Mouse (Mus musculus) liver, embryonic 12.5 days (tissue): ENCODE measurements around the gene Tomm20l. TPM values are rescaled to one million over a fixed set of nuclear protein-coding genes. Genes with fewer than 3 reads are reported as not detected.
A peak's percentile ranks its signal among the peaks of the same experiment; 100 is the strongest.

Experiments used
- ATAC-seq: fragments of 200-750 bp; cut with Nextera tagmentation; 2 replicates; pipeline ENCODE4 v1.8.0; 2017; ENCODE audit warnings: moderate number of reproducible peaks, mild to moderate bottlenecking, moderate library complexity
- H3K27ac ChIP-seq: fragments of 300-500 bp; sonication (generic); 2 replicates; pipeline ENCODE4 v1.5.1; 2016; ENCODE audit warnings: mild to moderate bottlenecking
- H3K27me3 ChIP-seq: fragments of 300-500 bp; sonication (generic); replicated peaks from 2 replicates; pipeline ENCODE4 v1.6.1; 2016; ENCODE audit warnings: mild to moderate bottlenecking, moderate library complexity
- H3K36me3 ChIP-seq: fragments of 300-500 bp; sonication (generic); 2 replicates; pipeline ENCODE4 v1.6.1; 2016; ENCODE audit warnings: mild to moderate bottlenecking, moderate library complexity
- H3K4me1 ChIP-seq: fragments of 300-500 bp; sonication (generic); 2 replicates; pipeline ENCODE4 v1.6.1; 2016
- H3K4me2 ChIP-seq: fragments of 300-500 bp; sonication (generic); 2 replicates; pipeline ENCODE4 v1.6.1; 2016; ENCODE audit warnings: mild to moderate bottlenecking, moderate library complexity
- H3K4me3 ChIP-seq: fragments of 300-500 bp; sonication (generic); 2 replicates; pipeline ENCODE4 v1.5.1; 2016; ENCODE audit warnings: mild to moderate bottlenecking, moderate library complexity
- H3K9ac ChIP-seq: fragments of 300-500 bp; sonication (generic); 2 replicates; pipeline ENCODE4 v1.6.1; 2016; ENCODE audit warnings: mild to moderate bottlenecking, moderate library complexity
- H3K9me3 ChIP-seq: fragments of 300-500 bp; sonication (generic); replicated peaks from 2 replicates; pipeline ENCODE4 v1.6.1; 2016; ENCODE audit warnings: mild to moderate bottlenecking, moderate library complexity
- WGBS: fragments of 180-500 bp; shearing (Covaris S2); methylation state at CpG from one replicate; pipeline ENCODE4 v1.1.7; 2016; ENCODE audit not compliant: insufficient replicate concordance; 5-methylcytosine and 5-hydroxymethylcytosine counted together
- polyA plus RNA-seq: library from polyadenylated mRNA; unstranded; fragments of >200 nt; fragmentation: Nextera tagmentation; extraction: Ambion mirVana; gene quantifications from 2 replicates; pipeline ENCODE4 v1.2.1, GENCODE M21; 2016

The Tomm20l gene
- polyA plus RNA-seq, 1 experiment from 2014 or later = not detected

DNA sequence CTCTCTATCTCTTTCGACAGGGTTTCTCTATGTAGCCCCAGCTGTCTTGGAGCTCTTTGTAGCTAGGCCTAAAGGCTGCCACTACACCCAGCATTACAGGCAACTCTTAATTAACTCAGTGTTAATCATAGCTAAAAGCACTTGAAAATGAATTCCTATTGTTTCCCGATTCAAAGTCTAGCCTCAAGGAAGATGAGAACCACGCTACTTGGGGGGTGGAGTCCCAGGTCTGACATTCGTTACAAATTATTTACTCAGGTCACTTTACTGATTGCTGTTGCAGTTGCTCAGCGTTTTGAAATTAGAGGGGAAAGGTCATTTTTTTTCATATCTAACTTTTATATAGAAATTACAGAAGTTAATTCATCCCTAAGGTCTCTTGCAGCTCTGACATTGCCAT, 24.4 kb downstream of the Tomm20l start:
- Histone ChIP-seq H3K27ac (no peak overlapping the region), H3K27me3 (no peaks in the 10 kb centered on the region), H3K9me3 (no peaks in the 10 kb centered on the region), H3K9ac (peak overlapping the region; percentile 91), H3K4me1 (peaks cover 24% of the 10 kb centered on the region), H3K4me3 (peak overlapping the region; percentile 87), H3K4me2 (peak overlapping the region; percentile 97), H3K36me3 (peaks cover 49% of the 10 kb centered on the region)
- WGBS = 14% methylated on average over 5 of the region's 5 CpGs
- no peak for ATAC-seq

GRCm38 (mm10) chr12:71136130-71136973, 25.1 kb downstream of the Tomm20l start, which contains the start of the genes Timm9 and 2700049A03Rik:
Gene Timm9 (minus strand): TSS chr12:71136684.
Gene 2700049A03Rik (plus strand): TSS chr12:71136848.
- H3K4me3 ChIP-seq = peak within 1 kb of the TSS; percentile 87
- H3K9me3 ChIP-seq = no peaks in the 10 kb centered on the region
- H3K4me1 ChIP-seq = peaks cover 24% of the 10 kb centered on the region
- WGBS = under 1% methylated on average over 52 of the region's 52 CpGs
- H3K4me2 ChIP-seq = peak within 1 kb of the TSS; percentile 97
- H3K27ac ChIP-seq = peak within 1 kb of the TSS; percentile 84
- H3K9ac ChIP-seq = peak within 1 kb of the TSS; percentile 91
- ATAC-seq = peak; percentile 86
- H3K36me3 ChIP-seq = peaks cover 49% of the 10 kb centered on the region
- no peaks in the 10 kb centered on the region for H3K27me3 ChIP-seq

DNA sequence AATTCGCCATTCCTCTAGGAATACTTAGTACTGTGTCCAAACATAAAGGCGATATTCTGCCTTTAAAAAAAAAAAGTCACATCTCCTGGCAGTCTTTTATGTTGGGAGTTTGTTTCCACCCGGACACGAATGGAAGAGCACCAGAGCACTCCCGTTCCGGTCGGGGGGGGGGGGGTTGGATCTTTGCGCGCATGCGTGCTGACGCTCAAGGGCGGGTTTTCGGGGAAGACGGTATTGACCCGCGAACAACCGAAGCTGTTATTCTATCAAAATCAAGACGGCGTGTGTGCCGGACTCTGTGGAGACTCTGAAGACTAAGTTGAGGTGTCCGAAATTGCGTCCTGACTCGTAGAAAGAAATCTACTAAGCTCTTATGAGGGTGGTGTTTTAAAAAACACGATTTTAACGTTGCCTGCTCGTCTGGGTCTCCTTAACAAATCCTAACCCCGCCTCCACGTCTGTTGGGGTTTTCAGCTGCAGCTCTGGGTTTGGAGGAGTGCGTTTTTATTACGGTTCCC, 25.8 kb downstream of the Tomm20l start:
- peaks cover 49% of the 10 kb centered on the region for H3K36me3 ChIP-seq
- H3K4me1 ChIP-seq = peaks cover 24% of the 10 kb centered on the region
- peak overlapping the region; percentile 87 for H3K4me3 ChIP-seq
- H3K9ac ChIP-seq = peak overlapping the region; percentile 91
- no peaks in the 10 kb centered on the region for H3K9me3 ChIP-seq
- no peaks in the 10 kb centered on the region for H3K27me3 ChIP-seq
- H3K27ac ChIP-seq = peak overlapping the region; percentile 84
- WGBS = under 1% methylated on average over 30 of the region's 30 CpGs
- peak; percentile 77 for ATAC-seq
- H3K4me2 ChIP-seq = peak overlapping the region; percentile 97

DNA sequence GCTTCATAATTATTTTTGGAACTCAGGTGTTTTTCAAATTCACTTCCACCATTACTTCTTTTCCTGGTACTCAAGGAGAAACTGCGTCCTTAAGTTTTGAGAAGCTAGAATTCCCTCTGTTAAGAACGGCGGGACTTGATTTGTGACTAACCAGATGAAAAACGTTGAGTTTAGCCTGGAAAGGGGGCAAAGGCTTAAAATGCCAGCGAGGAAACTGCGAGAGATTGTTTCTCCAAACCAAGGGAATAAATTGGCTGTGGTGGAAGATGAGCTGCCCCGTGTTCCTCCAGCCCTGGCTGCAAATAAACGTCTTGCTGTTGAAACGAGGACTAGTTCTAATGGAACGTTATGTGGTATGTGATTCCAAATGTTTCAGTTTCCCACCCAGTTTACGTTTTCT, 26.5 kb downstream of the Tomm20l start:
- Histone ChIP-seq H3K4me1 (peaks cover 24% of the 10 kb centered on the region), H3K36me3 (peaks cover 49% of the 10 kb centered on the region), H3K27me3 (no peaks in the 10 kb centered on the region), H3K9me3 (no peaks in the 10 kb centered on the region), H3K4me2 (peak overlapping the region; percentile 97), H3K9ac (peak overlapping the region; percentile 91), H3K27ac (no peak overlapping the region; the same call in none of the 2 replicates), H3K4me3 (peak overlapping the region; percentile 87)
- WGBS = 3% methylated on average over 11 of the region's 11 CpGs
- ATAC-seq = no peak

DNA sequence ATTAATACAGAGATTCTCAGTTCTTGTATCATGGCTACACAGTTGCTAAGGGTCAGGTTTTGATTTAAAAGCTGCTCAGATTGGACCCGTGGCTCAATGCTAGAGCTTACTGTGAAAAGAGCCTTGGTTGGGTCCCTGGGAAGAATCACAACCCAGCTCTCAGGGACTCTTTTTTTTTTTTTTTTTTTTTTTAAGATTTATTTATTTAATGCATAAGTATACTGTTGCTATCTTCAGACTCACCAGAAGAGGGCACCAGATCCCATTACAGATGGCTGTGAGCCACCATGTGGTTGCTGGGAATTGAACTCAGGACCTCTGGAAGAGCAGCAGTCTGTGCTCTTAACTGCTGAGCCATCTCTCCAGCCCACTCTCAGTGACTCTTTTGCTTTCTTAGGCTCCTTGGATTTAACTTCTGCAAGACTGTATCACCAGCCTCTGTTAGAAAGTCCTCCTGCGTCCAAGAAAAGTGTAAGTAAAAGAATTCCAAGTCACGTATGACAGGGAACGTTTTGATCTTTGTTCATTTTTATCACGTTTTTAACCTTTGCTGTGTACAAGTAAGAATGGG, 28.1 kb downstream of the Tomm20l start:
- Histone ChIP-seq H3K27me3 (no peaks in the 10 kb centered on the region), H3K9me3 (no peaks in the 10 kb centered on the region), H3K4me1 (peaks cover 23% of the 10 kb centered on the region), H3K36me3 (peaks cover 49% of the 10 kb centered on the region), H3K27ac (no peak overlapping the region), H3K4me2 (peak overlapping the region; percentile 97), H3K4me3 (no peak overlapping the region), H3K9ac (no peak overlapping the region)
- ATAC-seq = no peak
- 69% methylated on average over 5 of the region's 5 CpGs for WGBS

GRCm38 (mm10) chr12:71141189-71141588, 30.0 kb downstream of the Tomm20l start:
- ATAC-seq = no peak
- H3K27me3 ChIP-seq = no peaks in the 10 kb centered on the region
- no peaks in the 10 kb centered on the region for H3K9me3 ChIP-seq
- H3K4me3 ChIP-seq = no peak overlapping the region
- no peak overlapping the region for H3K4me2 ChIP-seq
- peaks cover 14% of the 10 kb centered on the region for H3K4me1 ChIP-seq
- H3K36me3 ChIP-seq = peaks cover 64% of the 10 kb centered on the region
- no peak overlapping the region for H3K27ac ChIP-seq
- H3K9ac ChIP-seq = no peak overlapping the region

DNA sequence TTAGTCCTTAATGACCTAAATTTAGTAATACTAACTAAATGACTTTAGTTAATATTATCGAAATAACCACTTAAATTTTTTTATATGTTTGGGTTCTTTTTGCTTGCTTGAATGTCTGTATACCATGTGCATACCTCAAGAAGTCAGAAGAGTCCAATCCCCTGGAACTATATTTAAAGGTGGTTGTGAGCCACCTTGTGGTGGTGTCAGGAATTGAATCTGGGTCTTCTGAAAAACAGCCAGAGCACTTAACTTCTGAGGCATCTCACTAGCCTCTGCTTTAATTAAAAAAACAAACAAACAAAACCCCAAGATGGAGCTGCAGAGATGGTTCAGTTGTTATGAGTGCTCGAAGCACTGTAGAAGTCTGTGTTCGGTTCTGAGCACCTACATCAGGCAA, 36.4 kb downstream of the Tomm20l start:
- Histone ChIP-seq H3K27ac (no peak overlapping the region), H3K36me3 (peaks cover 77% of the 10 kb centered on the region), H3K4me2 (no peak overlapping the region), H3K9ac (no peak overlapping the region), H3K4me3 (no peak overlapping the region), H3K27me3 (no peaks in the 10 kb centered on the region), H3K9me3 (no peaks in the 10 kb centered on the region), H3K4me1 (no peaks in the 10 kb centered on the region)
- WGBS = 69% methylated on average over 3 of the region's 3 CpGs
- ATAC-seq = no peak

GRCm38 (mm10) chr12:71148801-71149200, 37.6 kb downstream of the Tomm20l start:
- Histone ChIP-seq H3K27me3 (no peaks in the 10 kb centered on the region), H3K36me3 (peaks cover 78% of the 10 kb centered on the region), H3K27ac (no peak overlapping the region), H3K4me1 (no peaks in the 10 kb centered on the region), H3K4me2 (no peak overlapping the region), H3K9me3 (no peaks in the 10 kb centered on the region), H3K9ac (no peak overlapping the region), H3K4me3 (no peak overlapping the region)
- 88% methylated on average over 9 of the region's 9 CpGs for WGBS
- ATAC-seq = no peak

DNA sequence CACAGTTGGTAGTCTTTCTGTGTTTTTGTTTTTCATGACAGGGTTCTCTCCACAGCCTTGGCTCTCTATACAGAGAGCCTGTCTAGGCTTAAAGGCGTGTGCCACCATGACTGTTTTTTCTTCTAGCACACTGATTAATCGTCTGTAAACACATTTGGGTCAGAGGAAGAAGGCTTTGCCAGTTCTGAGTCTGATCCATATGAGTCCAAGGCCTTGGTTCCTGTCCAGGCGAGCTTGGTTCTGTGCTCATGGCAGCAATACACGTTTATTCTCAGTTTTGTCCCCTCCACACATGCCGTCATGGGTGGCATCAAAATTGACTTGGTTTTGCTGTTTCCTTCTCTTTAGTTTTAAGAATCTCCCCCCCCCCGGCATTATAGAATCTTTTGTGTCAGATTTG, 38.2 kb downstream of the Tomm20l start:
- H3K4me1 ChIP-seq = no peaks in the 10 kb centered on the region
- ATAC-seq = no peak
- no peak overlapping the region for H3K9ac ChIP-seq
- H3K27me3 ChIP-seq = no peaks in the 10 kb centered on the region
- no peak overlapping the region for H3K27ac ChIP-seq
- no peak overlapping the region for H3K4me3 ChIP-seq
- H3K4me2 ChIP-seq = no peak overlapping the region
- H3K36me3 ChIP-seq = peaks cover 74% of the 10 kb centered on the region
- no peaks in the 10 kb centered on the region for H3K9me3 ChIP-seq
- WGBS = 72% methylated on average over 6 of the region's 6 CpGs

GRCm38 (mm10) chr12:71150167-71150566, 38.9 kb downstream of the Tomm20l start:
- no peaks in the 10 kb centered on the region for H3K27me3 ChIP-seq
- H3K4me3 ChIP-seq = no peak overlapping the region
- H3K27ac ChIP-seq = no peak overlapping the region
- H3K4me1 ChIP-seq = no peaks in the 10 kb centered on the region
- ATAC-seq = peak; percentile 86
- H3K9ac ChIP-seq = no peak overlapping the region
- no peaks in the 10 kb centered on the region for H3K9me3 ChIP-seq
- H3K36me3 ChIP-seq = peaks cover 74% of the 10 kb centered on the region
- no peak overlapping the region for H3K4me2 ChIP-seq
- 40% methylated on average over 8 of the region's 8 CpGs for WGBS

- H3K4me2 ChIP-seq = no peak overlapping the region
- no peaks in the 10 kb centered on the region for H3K4me1 ChIP-seq
- H3K27ac ChIP-seq = no peak overlapping the region
- 80% methylated on average over 6 of the region's 6 CpGs for WGBS
- ATAC-seq = no peak
- peaks cover 81% of the 10 kb centered on the region for H3K36me3 ChIP-seq
- H3K9ac ChIP-seq = no peak overlapping the region
- no peak overlapping the region for H3K4me3 ChIP-seq
- H3K27me3 ChIP-seq = no peaks in the 10 kb centered on the region
- H3K9me3 ChIP-seq = no peaks in the 10 kb centered on the region
Observed at GRCm38 (mm10) chr12:71154979-71155378, 43.8 kb downstream of the Tomm20l start.

DNA sequence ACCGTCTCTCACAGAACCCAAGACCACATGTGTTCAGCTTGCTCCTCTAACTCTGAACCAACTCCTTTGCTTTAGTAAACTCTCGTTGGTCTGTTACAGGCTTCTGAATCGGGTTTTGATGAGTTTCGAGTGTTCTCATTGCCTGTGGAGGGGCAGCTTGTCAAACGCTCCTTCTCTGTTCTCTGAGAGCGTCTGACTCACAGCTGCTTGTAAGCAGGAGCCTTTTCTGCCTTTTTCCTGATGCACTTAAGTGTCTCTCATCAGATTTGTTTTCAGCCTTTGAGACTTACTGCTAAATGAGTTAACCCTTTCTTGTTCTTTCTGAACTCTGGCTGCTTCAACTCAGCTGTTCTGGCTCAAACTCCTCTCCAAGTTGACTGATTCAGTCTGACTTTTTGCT, 46.7 kb downstream of the Tomm20l start:
- Histone ChIP-seq H3K4me1 (no peaks in the 10 kb centered on the region), H3K4me3 (no peak overlapping the region), H3K9me3 (no peaks in the 10 kb centered on the region), H3K9ac (no peak overlapping the region), H3K4me2 (no peak overlapping the region), H3K27me3 (no peaks in the 10 kb centered on the region), H3K36me3 (peaks cover 82% of the 10 kb centered on the region), H3K27ac (no peak overlapping the region)
- 83% methylated on average over 6 of the region's 6 CpGs for WGBS
- no peak for ATAC-seq
